Mouse (Mus musculus): ENCODE results near the gene Rasgef1a.
A peak's percentile ranks its signal among the peaks of the same experiment; 100 is the strongest.

Rasgef1a gene

GRCm38 (mm10) chr6:118138731-118139709 is 127.8 kb downstream of the Rasgef1a start, which contains the start of gene Csgalnact2:
TSS of gene Csgalnact2 (minus strand) at chr6:118139140.
- DNase-seq: peak; percentile 93 to 96

- no peak for DNase-seq
Observed at GRCm38 (mm10) chr6:118140961-118141360, 129.7 kb downstream of the Rasgef1a start.

Measured in kidney, postnatal 36 days (tissue).